Mouse (Mus musculus): Measurements from ENCODE around the gene Hspa4. TPM values are rescaled to one million over a fixed set of nuclear protein-coding genes. Genes with fewer than 3 reads are reported as not detected.

The Hspa4 gene
- polyA plus RNA-seq, 1 experiment from 2014 or later: 66.2 TPM

DNA sequence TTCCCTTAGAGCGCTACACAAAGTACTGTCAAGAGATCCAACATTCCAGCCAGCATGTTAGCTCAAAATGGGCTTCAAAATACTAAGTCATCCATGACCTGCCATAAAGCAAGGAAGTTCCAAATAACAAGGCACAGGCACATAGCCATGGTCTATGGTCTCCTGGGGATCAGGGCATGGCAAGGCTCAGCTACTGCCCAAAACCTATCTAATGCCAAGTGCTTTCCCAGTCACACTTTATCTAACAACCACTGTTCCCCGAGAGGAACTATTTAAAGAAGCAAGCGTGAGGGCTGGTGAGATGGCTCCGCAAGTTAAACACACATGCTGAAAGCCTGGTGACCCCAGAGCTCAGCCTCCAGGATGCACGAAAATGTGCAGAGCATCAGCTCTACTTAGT is 26.9 kb downstream of the Hspa4 start:
- H3K9me3 ChIP-seq: no peaks in the 10 kb centered on the region
- no peak overlapping the region for H3K4me3 ChIP-seq
- H3K27me3 ChIP-seq: no peaks in the 10 kb centered on the region
- WGBS: 90% methylated on average over 5 of the region's 5 CpGs
- no peak for ATAC-seq (ENCODE audit: insufficient number of reproducible peaks, low FRiP score, low TSS enrichment, low read depth)
- no peak overlapping the region for H3K27ac ChIP-seq
- no peaks in the 10 kb centered on the region for H3K4me1 ChIP-seq
- peaks cover 78% of the 10 kb centered on the region for H3K36me3 ChIP-seq
- no peak overlapping the region for H3K9ac ChIP-seq
- no peak overlapping the region for H3K4me2 ChIP-seq

DNA sequence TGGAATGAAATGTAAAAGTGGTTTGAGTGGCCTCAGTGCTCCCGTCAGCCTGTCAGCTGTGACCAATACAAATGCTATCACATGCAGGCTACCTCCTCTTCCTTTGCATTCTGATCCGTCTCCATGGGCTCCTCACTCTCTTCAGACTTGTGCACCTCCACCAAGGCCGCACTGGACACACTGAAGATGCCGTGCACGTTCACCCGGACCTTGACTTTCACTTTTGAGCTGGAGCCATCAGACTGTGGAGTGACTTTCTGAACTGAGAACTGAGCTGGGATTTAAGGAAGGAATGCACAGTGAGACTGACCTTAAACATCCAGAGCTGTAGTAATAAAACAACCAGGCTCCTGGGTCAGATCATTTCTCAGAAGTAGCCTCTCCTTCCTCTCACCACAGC is 30.7 kb downstream of the Hspa4 start:
- WGBS: 91% methylated on average over 6 of the region's 6 CpGs
- no peaks in the 10 kb centered on the region for H3K4me1 ChIP-seq
- H3K4me2 ChIP-seq: no peak overlapping the region
- H3K27me3 ChIP-seq: no peaks in the 10 kb centered on the region
- H3K9me3 ChIP-seq: no peaks in the 10 kb centered on the region
- no peak overlapping the region for H3K27ac ChIP-seq
- H3K36me3 ChIP-seq: peaks cover 95% of the 10 kb centered on the region
- no peak for ATAC-seq (ENCODE audit: insufficient number of reproducible peaks, low FRiP score, low TSS enrichment, low read depth)
- no peak overlapping the region for H3K4me3 ChIP-seq
- H3K9ac ChIP-seq: no peak overlapping the region

DNA sequence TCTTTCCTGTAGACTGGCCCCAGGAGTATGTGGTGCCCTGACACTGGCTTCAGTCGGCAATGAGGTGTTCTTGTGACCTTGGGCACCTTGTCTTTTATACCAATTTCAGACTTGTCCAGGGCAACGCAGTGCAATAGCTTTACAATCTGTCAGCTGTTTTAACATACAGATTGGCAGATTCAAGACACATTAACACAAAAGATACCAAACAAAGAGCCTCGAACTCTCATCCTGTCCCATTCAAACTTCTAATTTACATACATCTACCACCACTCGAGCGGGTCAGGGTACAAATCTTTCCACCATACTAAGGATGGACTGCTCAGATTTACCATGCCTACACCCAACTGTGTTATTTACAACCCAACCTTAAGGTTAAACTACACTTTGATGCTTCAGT is 39.7 kb downstream of the Hspa4 start:
- WGBS: 85% methylated on average over 5 of the region's 5 CpGs
- ATAC-seq (ENCODE audit: insufficient number of reproducible peaks, low FRiP score, low TSS enrichment, low read depth): no peak
- H3K36me3 ChIP-seq: peaks cover 47% of the 10 kb centered on the region

DNA sequence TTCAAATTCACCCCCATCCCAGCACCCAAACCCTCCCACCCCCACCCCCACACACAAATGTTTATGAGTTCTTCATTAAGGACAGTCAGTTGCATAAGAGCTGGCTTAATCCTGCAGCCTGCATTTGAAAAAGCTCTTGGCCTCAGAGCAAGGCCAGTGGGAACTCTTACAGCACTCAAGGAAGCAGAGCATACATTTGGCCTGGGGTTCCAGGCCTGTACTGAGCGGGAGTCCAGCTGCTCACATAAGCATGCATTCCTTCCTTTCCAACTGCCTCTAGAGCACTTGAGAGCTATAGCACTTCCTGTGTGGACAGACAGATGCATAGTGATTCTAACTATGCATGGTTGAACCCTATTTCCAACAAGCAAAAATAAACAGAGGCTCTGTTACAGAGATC is 40.2 kb downstream of the Hspa4 start:
- Histone ChIP-seq H3K36me3 (peaks cover 42% of the 10 kb centered on the region), H3K4me2 (no peak overlapping the region), H3K27ac (no peak overlapping the region), H3K9ac (no peak overlapping the region), H3K9me3 (no peaks in the 10 kb centered on the region), H3K4me3 (no peak overlapping the region), H3K27me3 (no peaks in the 10 kb centered on the region), H3K4me1 (no peaks in the 10 kb centered on the region)
- WGBS: 69% methylated on average over 1 of the region's 1 CpGs
- no peak for ATAC-seq (ENCODE audit: insufficient number of reproducible peaks, low FRiP score, low TSS enrichment, low read depth)

More for the DNA sequence above, 39.7 kb downstream of the Hspa4 start:
- Histone ChIP-seq H3K27me3 (no peaks in the 10 kb centered on the region), H3K4me2 (no peak overlapping the region), H3K4me3 (no peak overlapping the region), H3K9me3 (no peaks in the 10 kb centered on the region), H3K27ac (no peak overlapping the region), H3K4me1 (no peaks in the 10 kb centered on the region), H3K9ac (no peak overlapping the region)

DNA sequence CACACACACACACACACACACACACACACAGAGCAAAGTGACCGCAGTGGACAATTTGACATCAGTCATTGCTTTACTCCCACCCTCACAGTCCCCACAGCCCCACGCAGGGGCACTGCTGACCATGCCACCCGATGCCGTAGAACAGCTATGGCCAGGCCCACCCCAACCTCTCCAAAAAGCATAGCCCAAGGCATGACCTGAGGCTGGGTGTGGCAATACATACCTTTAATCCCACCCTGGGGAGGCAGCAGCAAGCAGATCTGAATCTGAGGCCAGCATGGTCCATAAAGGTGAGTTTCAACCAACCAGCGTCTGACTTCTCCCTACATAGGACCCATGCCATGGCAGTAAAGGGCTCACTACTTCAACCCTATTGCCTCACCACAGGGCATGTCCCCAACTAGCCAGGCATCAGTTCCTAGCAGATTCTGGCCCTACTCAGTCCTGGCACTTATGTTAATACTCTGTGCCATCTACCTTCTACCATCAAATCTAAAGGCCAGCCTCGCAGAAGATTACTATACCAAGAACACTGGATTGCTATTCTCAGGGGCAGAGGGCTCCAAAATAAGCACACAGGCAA is 41.1 kb downstream of the Hspa4 start:
- Histone ChIP-seq H3K27me3 (no peaks in the 10 kb centered on the region), H3K4me2 (no peak overlapping the region), H3K4me3 (no peak overlapping the region), H3K27ac (no peak overlapping the region), H3K9ac (no peak overlapping the region), H3K9me3 (no peaks in the 10 kb centered on the region), H3K36me3 (peaks cover 33% of the 10 kb centered on the region), H3K4me1 (no peaks in the 10 kb centered on the region)
- 88% methylated on average over 6 of the region's 6 CpGs for WGBS
- ATAC-seq (ENCODE audit: insufficient number of reproducible peaks, low FRiP score, low TSS enrichment, low read depth): no peak

DNA sequence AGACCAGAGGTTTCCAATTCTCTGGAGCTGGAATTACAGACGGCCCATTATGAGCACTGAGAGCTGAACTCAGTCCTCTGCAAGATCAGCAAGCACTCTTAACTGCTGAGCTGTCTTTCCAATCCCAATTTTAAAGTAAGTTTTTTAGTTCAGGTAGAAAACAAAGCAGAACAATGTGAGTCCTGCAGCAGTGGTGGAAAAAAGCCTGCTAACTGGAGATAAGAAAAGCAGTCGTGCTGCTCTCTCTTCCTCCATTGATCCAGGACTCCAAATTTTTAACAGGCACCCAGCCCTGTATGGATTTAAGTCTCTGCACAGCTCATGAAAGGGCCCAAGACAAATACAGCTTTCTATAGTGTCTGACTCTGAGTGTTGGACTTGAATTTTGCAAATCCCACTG is 43.3 kb downstream of the Hspa4 start:
- WGBS: 57% methylated on average over 2 of the region's 2 CpGs
- no peaks in the 10 kb centered on the region for H3K9me3 ChIP-seq
- H3K9ac ChIP-seq: no peak overlapping the region
- H3K27ac ChIP-seq: no peak overlapping the region
- H3K27me3 ChIP-seq: peaks cover 5% of the 10 kb centered on the region
- peaks cover 18% of the 10 kb centered on the region for H3K36me3 ChIP-seq
- ATAC-seq (ENCODE audit: insufficient number of reproducible peaks, low FRiP score, low TSS enrichment, low read depth): no peak
- H3K4me2 ChIP-seq: no peak overlapping the region
- H3K4me3 ChIP-seq: no peak overlapping the region
- no peaks in the 10 kb centered on the region for H3K4me1 ChIP-seq

DNA sequence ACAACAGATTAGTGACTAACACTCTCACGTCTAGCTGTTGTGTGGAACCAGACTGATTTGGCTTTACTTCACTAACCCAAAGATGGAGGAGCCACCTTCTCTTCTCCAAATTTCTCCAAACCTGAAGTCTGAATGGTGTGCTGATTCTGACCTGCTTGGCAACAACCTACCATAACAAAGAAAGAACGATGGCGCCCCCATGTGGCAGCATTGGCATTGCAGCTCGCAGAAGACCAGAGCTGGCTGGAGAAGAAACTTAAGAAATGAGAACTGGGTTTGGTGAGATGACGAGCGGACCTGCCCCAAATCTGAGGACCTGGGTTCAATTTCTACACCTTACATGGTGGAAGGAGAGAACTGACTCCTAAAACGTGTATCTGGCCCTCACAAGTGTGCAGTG is 45.3 kb downstream of the Hspa4 start:
- WGBS: 39% methylated on average over 7 of the region's 7 CpGs
- Histone ChIP-seq H3K36me3 (peaks cover under 1% of the 10 kb centered on the region; the same call in 1 of the 2 replicates), H3K4me2 (no peak overlapping the region), H3K4me1 (peaks cover 14% of the 10 kb centered on the region), H3K4me3 (no peak overlapping the region), H3K9me3 (no peaks in the 10 kb centered on the region), H3K27me3 (peaks cover 5% of the 10 kb centered on the region), H3K9ac (no peak overlapping the region), H3K27ac (no peak overlapping the region)
- no peak for ATAC-seq (ENCODE audit: insufficient number of reproducible peaks, low FRiP score, low TSS enrichment, low read depth)

DNA sequence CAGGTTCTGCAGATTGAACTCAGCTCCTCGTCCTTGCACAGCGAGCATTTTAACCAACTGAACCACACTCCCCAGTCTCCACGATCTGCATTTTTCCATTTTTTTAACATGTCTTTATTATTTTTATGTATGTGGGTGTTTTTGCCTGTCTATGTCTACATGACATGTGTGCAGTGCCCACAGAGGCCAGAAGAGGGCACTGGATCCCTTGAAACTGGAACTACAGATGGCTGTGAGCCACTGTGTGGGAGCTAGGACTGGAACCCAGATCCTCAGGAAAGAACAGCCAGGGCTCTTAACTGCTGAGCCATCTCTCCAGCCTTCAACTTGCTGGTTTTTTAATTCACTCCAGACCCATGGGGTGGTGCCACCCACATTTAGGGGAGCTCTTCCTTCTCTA is 45.8 kb downstream of the Hspa4 start:
- Histone ChIP-seq H3K4me3 (no peak overlapping the region), H3K36me3 (no peaks in the 10 kb centered on the region), H3K9me3 (no peaks in the 10 kb centered on the region), H3K4me1 (peaks cover 18% of the 10 kb centered on the region), H3K27me3 (peaks cover 5% of the 10 kb centered on the region), H3K27ac (no peak overlapping the region), H3K9ac (no peak overlapping the region), H3K4me2 (no peak overlapping the region)
- WGBS: 89% methylated on average over 3 of the region's 3 CpGs
- ATAC-seq (ENCODE audit: insufficient number of reproducible peaks, low FRiP score, low TSS enrichment, low read depth): no peak

DNA sequence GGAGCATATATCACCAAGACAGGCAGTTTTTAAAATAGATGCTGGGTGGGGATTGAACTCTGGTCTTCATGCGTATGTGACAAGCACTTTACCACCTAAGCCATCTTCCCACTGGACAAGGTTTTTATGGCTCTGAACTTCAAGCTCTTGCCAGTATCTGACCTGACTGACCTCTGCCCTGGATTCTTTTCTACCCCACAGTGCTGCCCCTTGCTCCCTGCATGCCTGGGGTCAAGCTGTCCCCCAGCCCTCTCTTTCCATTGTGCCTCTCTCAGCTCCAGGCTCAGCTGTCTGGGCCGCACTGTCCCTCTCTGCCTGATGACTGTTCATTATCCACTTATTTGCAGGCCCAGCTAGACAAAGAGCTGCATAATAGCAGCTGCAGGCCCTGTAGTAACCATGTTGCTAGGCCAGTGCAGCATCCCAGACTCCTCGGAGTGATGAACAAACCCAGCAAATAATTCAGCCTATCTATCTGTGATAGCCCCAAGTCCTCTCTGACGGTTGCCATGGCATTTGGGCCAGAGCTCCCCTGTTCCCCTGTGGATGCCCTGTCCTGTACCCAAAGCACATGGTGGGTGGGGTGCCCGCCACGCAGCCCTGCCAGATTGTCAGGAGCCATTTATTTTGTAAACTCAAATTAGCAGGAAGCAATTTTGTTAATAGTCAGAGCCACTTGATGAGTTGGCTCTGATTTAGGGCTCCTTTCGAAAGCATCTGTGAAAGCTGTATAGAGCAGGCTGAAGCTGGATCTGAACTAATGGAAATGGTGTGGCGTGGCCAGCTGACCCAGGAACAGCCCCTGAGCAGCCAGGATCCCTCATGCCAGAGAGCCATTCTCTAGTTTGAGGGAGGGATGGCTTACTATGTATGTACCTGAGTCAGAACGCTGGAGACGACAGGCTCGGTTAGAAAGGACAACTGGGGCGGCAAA is 47.8 kb downstream of the Hspa4 start:
- Histone ChIP-seq H3K27ac (no peak overlapping the region), H3K36me3 (no peaks in the 10 kb centered on the region), H3K4me1 (peaks cover 18% of the 10 kb centered on the region), H3K27me3 (peaks cover 5% of the 10 kb centered on the region), H3K9ac (no peak overlapping the region), H3K4me2 (no peak overlapping the region), H3K9me3 (no peaks in the 10 kb centered on the region), H3K4me3 (no peak overlapping the region)
- ATAC-seq (ENCODE audit: insufficient number of reproducible peaks, low FRiP score, low TSS enrichment, low read depth): no peak
- whole genome bisulfite sequencing: 87% methylated on average over 12 of the region's 12 CpGs

DNA sequence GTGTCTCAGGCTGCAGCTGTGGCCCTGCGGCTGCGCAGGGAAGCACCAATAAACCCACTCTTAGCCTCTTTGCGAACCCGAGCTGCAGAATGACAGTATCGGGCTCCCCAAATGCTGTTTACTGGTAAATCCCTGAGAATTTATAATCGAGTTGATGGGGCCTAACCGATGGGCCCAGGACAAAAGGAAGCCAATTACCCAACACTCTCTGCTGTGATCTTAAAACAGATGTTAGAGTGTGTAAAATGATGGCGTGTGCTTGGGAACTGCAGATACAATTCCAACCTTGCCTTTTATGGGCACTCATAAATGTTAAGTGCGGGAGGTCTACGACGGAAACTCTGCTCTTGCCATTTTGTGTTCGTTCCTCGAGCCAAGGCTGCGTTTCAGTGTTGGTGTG is 49.5 kb downstream of the Hspa4 start:
- H3K27ac ChIP-seq: peak overlapping the region; percentile 40; the same call in 1 of the 2 replicates
- H3K27me3 ChIP-seq: peaks cover 5% of the 10 kb centered on the region
- no peaks in the 10 kb centered on the region for H3K36me3 ChIP-seq
- 19% methylated on average over 14 of the region's 14 CpGs for WGBS
- ATAC-seq (ENCODE audit: insufficient number of reproducible peaks, low FRiP score, low TSS enrichment, low read depth): no peak; the same call in 1 of the 2 replicates
- H3K4me2 ChIP-seq: no peak overlapping the region
- no peak overlapping the region for H3K4me3 ChIP-seq
- H3K9ac ChIP-seq: no peak overlapping the region
- H3K9me3 ChIP-seq: no peaks in the 10 kb centered on the region
- peaks cover 18% of the 10 kb centered on the region for H3K4me1 ChIP-seq

DNA sequence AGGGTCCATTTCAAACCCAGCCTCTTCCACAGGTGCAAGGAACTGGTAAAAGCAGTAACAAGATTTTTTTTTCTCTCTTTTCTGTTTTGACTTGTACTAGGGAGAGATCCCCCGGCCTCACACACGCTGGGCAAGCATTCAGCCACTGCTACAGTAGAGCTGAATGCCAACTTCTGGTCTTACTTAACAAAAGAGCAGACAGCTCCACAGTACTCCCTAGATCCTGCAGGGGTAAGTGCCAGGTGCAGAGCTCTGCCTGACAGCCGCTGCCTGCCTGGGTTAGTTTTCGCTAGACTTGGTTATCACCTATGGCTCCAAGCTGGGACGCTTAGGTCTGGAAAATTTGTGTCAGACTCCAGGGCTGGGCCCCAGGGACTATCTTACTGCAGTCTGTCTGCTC is 50.6 kb downstream of the Hspa4 start:
- WGBS: 40% methylated on average over 5 of the region's 5 CpGs
- H3K4me3 ChIP-seq: no peak overlapping the region

DNA sequence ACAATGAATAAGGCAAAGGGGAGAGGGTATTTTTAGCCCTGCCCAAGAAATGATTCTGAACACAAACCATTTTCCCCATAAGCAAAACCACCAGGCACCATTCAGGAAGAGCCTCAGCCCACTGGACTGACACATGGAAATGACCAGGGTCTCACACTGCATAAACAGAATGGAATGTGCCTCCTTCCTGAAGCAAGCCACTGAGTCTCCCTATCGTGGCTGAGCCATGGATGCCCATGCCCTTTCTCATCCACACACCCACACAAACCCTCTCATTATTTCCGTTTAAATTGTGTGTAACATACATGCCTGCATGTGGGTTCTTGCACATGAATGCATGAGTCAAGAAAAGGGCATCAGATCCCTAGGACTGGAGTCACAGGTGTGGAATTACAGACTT is 54.7 kb downstream of the Hspa4 start:
- ATAC-seq (ENCODE audit: insufficient number of reproducible peaks, low FRiP score, low TSS enrichment, low read depth): no peak
- no peak overlapping the region for H3K4me3 ChIP-seq
- H3K4me2 ChIP-seq: no peak overlapping the region
- H3K36me3 ChIP-seq: no peaks in the 10 kb centered on the region
- WGBS: 57% methylated on average over 2 of the region's 2 CpGs
- H3K27me3 ChIP-seq: no peaks in the 10 kb centered on the region
- H3K9ac ChIP-seq: no peak overlapping the region
- H3K27ac ChIP-seq: no peak overlapping the region
- H3K4me1 ChIP-seq: peaks cover 10% of the 10 kb centered on the region
- no peaks in the 10 kb centered on the region for H3K9me3 ChIP-seq

More for the DNA sequence above, 50.6 kb downstream of the Hspa4 start:
- H3K27me3 ChIP-seq: peaks cover 5% of the 10 kb centered on the region
- no peak overlapping the region for H3K9ac ChIP-seq
- no peak for ATAC-seq (ENCODE audit: insufficient number of reproducible peaks, low FRiP score, low TSS enrichment, low read depth)
- H3K27ac ChIP-seq: no peak overlapping the region; the same call in 1 of the 2 replicates
- H3K4me1 ChIP-seq: peaks cover 18% of the 10 kb centered on the region
- H3K9me3 ChIP-seq: no peaks in the 10 kb centered on the region
- H3K4me2 ChIP-seq: no peak overlapping the region
- H3K36me3 ChIP-seq: no peaks in the 10 kb centered on the region
